Mouse (Mus musculus) spleen, adult 18-20 months (tissue): ENCODE data around the gene Spata16.
"Not testable (repeated sequence)": the region's sequence is repeated elsewhere in the genome, so short reads cannot be mapped to it uniquely, and the experiment has no call there.

Source experiments
- DNase-seq, 2 experiments: peaks; one replicate each; pipeline ENCODE4 v3.0.0; 2022; ENCODE audit warnings: mixed read lengths in 2 of 2

The Spata16 gene

GRCm38 (mm10) chr3:26637402-26637801 is at the start of gene Spata16:
Spata16 (plus strand) TSS chr3:26637620.
- no peak for DNase-seq

GRCm38 (mm10) chr3:26604861-26605260 is 32.6 kb upstream of the Spata16 start:
- no peak for DNase-seq

- DNase-seq = no peak
Measured at GRCm38 (mm10) chr3:26608531-26608930, 28.9 kb upstream of the Spata16 start.

GRCm38 (mm10) chr3:26639214-26639613 is 1.8 kb downstream of the Spata16 start:
- no peak for DNase-seq

GRCm38 (mm10) chr3:26639851-26640250 is 2.4 kb downstream of the Spata16 start:
- DNase-seq = no peak

GRCm38 (mm10) chr3:26640321-26641075 is 3.1 kb downstream of the Spata16 start:
- no peak for DNase-seq

- no peak for DNase-seq
Measured at GRCm38 (mm10) chr3:26641351-26642249, 4.2 kb downstream of the Spata16 start.

- no peak for DNase-seq
Measured at GRCm38 (mm10) chr3:26644136-26644535, 6.7 kb downstream of the Spata16 start.

GRCm38 (mm10) chr3:26646834-26647233 is 9.4 kb downstream of the Spata16 start:
- DNase-seq = no peak

GRCm38 (mm10) chr3:26685832-26686231 is 48.4 kb downstream of the Spata16 start:
- no peak for DNase-seq

- not testable (repeated sequence) for DNase-seq
Measured at GRCm38 (mm10) chr3:26709492-26709891, 72.1 kb downstream of the Spata16 start.

GRCm38 (mm10) chr3:26727526-26727925 is 90.1 kb downstream of the Spata16 start:
- no peak for DNase-seq

- no peak for DNase-seq
Measured at GRCm38 (mm10) chr3:26750492-26750891, 113.1 kb downstream of the Spata16 start.

GRCm38 (mm10) chr3:26752441-26752840 is 115.0 kb downstream of the Spata16 start:
- DNase-seq = no peak

GRCm38 (mm10) chr3:26793334-26794101 is 156.1 kb downstream of the Spata16 start:
- no peak for DNase-seq

- no peak for DNase-seq
Measured at GRCm38 (mm10) chr3:26795851-26796538, 158.6 kb downstream of the Spata16 start.

GRCm38 (mm10) chr3:26796954-26797353 is 159.5 kb downstream of the Spata16 start:
- no peak for DNase-seq

- no peak for DNase-seq
Measured at GRCm38 (mm10) chr3:26814307-26814706, 176.9 kb downstream of the Spata16 start.

GRCm38 (mm10) chr3:26815764-26816163 is 178.3 kb downstream of the Spata16 start:
- no peak for DNase-seq

GRCm38 (mm10) chr3:26819398-26819797 is 182.0 kb downstream of the Spata16 start:
- no peak for DNase-seq

- no peak for DNase-seq
Measured at GRCm38 (mm10) chr3:26826958-26827839, 189.8 kb downstream of the Spata16 start.
